Mouse (Mus musculus): ENCODE data around the gene Emc7. TPM values are rescaled to one million over a fixed set of nuclear protein-coding genes. Genes with fewer than 3 reads are reported as not detected.

Emc7 gene
- polyA plus RNA-seq, 2 experiments: 11.7 to 18.3 TPM

GRCm38 (mm10) chr2:112474997-112475724 lies 20.4 kb downstream of the Emc7 start:
- Histone ChIP-seq H3K4me2 (replicated peaks; ENCODE audit: low read depth, low read length, severe bottlenecking) (no peak overlapping the region), H3K4me1 (ENCODE audit: control insufficient read depth, insufficient read depth, low read length) (no peaks in the 10 kb centered on the region), H3K9me3 (ENCODE audit: control insufficient read depth, low read length) (no peaks in the 10 kb centered on the region), H3K36me3 (ENCODE audit: control insufficient read depth, insufficient read depth, low read length) (0 out of 2 replicates have a peak, but pooled peaks cover under 1% of the 10 kb centered on the region), H3K27ac (replicated peaks; ENCODE audit: low read depth, low read length) (no peak overlapping the region), H3K4me3 (replicated peaks; ENCODE audit: low read length) (no peak overlapping the region), H3K27me3 (ENCODE audit: control insufficient read depth, insufficient read depth, low read length) (no peaks in the 10 kb centered on the region), H3K9ac (ENCODE audit: low read depth, low read length, severe bottlenecking) (no peak overlapping the region)
- ATAC-seq (ENCODE audit: low FRiP score, low read depth) (no peak), DNase-seq (ENCODE audit: low spot score) (no peak)
- WGBS: 75% methylated on average over 5 of the region's 5 CpGs
- TF ChIP-seq POLR2A (IDR thresholded peaks at IDR 0.05; ENCODE audit: borderline replicate concordance, extremely low read depth, insufficient read depth, insufficient read length): no peak

DNA sequence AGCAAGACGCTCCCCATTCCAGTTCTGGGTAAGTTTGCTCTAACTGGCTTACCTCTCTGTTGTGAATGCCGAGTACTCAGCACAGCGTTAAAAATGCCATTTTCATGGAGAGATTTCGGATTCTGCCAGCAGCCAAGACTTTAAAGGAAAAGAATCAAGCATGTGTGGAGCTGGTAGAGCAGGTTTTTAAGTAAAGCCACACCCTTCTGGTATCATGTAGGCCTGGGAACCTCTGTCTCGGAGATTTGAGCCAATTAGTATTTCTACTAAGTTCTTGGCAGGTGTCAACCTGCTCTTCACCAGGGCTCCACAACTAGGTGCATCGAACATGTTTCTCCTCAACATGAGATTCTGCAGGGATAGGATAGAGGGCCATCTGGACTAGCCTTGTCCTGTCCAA lies 21.8 kb downstream of the Emc7 start:
- no peaks in the 10 kb centered on the region for H3K9me3 ChIP-seq (ENCODE audit: control insufficient read depth, low read length)
- no peaks in the 10 kb centered on the region for H3K27me3 ChIP-seq (ENCODE audit: control insufficient read depth, insufficient read depth, low read length)
- H3K9ac ChIP-seq (ENCODE audit: low read depth, low read length, severe bottlenecking): no peak overlapping the region
- no peak for TF ChIP-seq POLR2A (IDR thresholded peaks at IDR 0.05; ENCODE audit: borderline replicate concordance, extremely low read depth, insufficient read depth, insufficient read length)
- no peak for ATAC-seq (ENCODE audit: low FRiP score, low read depth)
- no peak for DNase-seq (ENCODE audit: low spot score)
- H3K36me3 ChIP-seq (ENCODE audit: control insufficient read depth, insufficient read depth, low read length): no peaks in the 10 kb centered on the region
- H3K27ac ChIP-seq (replicated peaks; ENCODE audit: low read depth, low read length): no peak overlapping the region
- no peak overlapping the region for H3K4me2 ChIP-seq (replicated peaks; ENCODE audit: low read depth, low read length, severe bottlenecking)
- no peak overlapping the region for H3K4me3 ChIP-seq (replicated peaks; ENCODE audit: low read length)
- 71% methylated on average over 6 of the region's 6 CpGs for WGBS
- no peaks in the 10 kb centered on the region for H3K4me1 ChIP-seq (ENCODE audit: control insufficient read depth, insufficient read depth, low read length)

- Histone ChIP-seq H3K27me3 (ENCODE audit: control insufficient read depth, insufficient read depth, low read length) (no peaks in the 10 kb centered on the region), H3K9ac (ENCODE audit: low read depth, low read length, severe bottlenecking) (no peak within 1 kb of the TSS), H3K36me3 (ENCODE audit: control insufficient read depth, insufficient read depth, low read length) (no peaks in the 10 kb centered on the region), H3K4me2 (replicated peaks; ENCODE audit: low read depth, low read length, severe bottlenecking) (no peak within 1 kb of the TSS), H3K27ac (replicated peaks; ENCODE audit: low read depth, low read length) (no peak within 1 kb of the TSS), H3K4me1 (ENCODE audit: control insufficient read depth, insufficient read depth, low read length) (no peaks in the 10 kb centered on the region), H3K4me3 (replicated peaks; ENCODE audit: low read length) (no peak within 1 kb of the TSS), H3K9me3 (ENCODE audit: control insufficient read depth, low read length) (no peaks in the 10 kb centered on the region)
- no peak for ATAC-seq (ENCODE audit: low FRiP score, low read depth)
- DNase-seq (ENCODE audit: low spot score): no peak
- 94% methylated on average over 5 of the region's 5 CpGs for WGBS
- TF ChIP-seq POLR2A (IDR thresholded peaks at IDR 0.05; ENCODE audit: borderline replicate concordance, extremely low read depth, insufficient read depth, insufficient read length): no peak
Observed at GRCm38 (mm10) chr2:112480669-112481068, 25.9 kb downstream of the Emc7 start, which contains the start of gene Chrm5. Chrm5 (minus strand) TSS chr2:112480769.

- H3K27ac ChIP-seq (replicated peaks; ENCODE audit: low read depth, low read length): no peak overlapping the region
- H3K4me3 ChIP-seq (replicated peaks; ENCODE audit: low read length): no peak overlapping the region
- no peaks in the 10 kb centered on the region for H3K4me1 ChIP-seq (ENCODE audit: control insufficient read depth, insufficient read depth, low read length)
- H3K4me2 ChIP-seq (replicated peaks; ENCODE audit: low read depth, low read length, severe bottlenecking): no peak overlapping the region
- WGBS: 2% methylated on average over 2 of the region's 2 CpGs
- H3K9me3 ChIP-seq (ENCODE audit: control insufficient read depth, low read length): no peaks in the 10 kb centered on the region
- DNase-seq (ENCODE audit: low spot score) (peak; percentile 76), ATAC-seq (ENCODE audit: low FRiP score, low read depth) (peak; percentile 73)
- no peak overlapping the region for H3K9ac ChIP-seq (ENCODE audit: low read depth, low read length, severe bottlenecking)
- no peaks in the 10 kb centered on the region for H3K27me3 ChIP-seq (ENCODE audit: control insufficient read depth, insufficient read depth, low read length)
- TF ChIP-seq POLR2A (IDR thresholded peaks at IDR 0.05; ENCODE audit: borderline replicate concordance, extremely low read depth, insufficient read depth, insufficient read length): no peak
- H3K36me3 ChIP-seq (ENCODE audit: control insufficient read depth, insufficient read depth, low read length): no peaks in the 10 kb centered on the region
Observed at GRCm38 (mm10) chr2:112481564-112481963, 26.8 kb downstream of the Emc7 start.

GRCm38 (mm10) chr2:112482533-112483333 lies 27.9 kb downstream of the Emc7 start:
- no peak for TF ChIP-seq POLR2A (IDR thresholded peaks at IDR 0.05; ENCODE audit: borderline replicate concordance, extremely low read depth, insufficient read depth, insufficient read length)
- no peaks in the 10 kb centered on the region for H3K9me3 ChIP-seq (ENCODE audit: control insufficient read depth, low read length)
- 70% methylated on average over 5 of the region's 5 CpGs for WGBS
- no peak overlapping the region for H3K4me3 ChIP-seq (replicated peaks; ENCODE audit: low read length)
- no peaks in the 10 kb centered on the region for H3K4me1 ChIP-seq (ENCODE audit: control insufficient read depth, insufficient read depth, low read length)
- H3K27ac ChIP-seq (replicated peaks; ENCODE audit: low read depth, low read length): no peak overlapping the region
- no peak; the same call in 1 of the 2 replicates for ATAC-seq (ENCODE audit: low FRiP score, low read depth)
- H3K4me2 ChIP-seq (replicated peaks; ENCODE audit: low read depth, low read length, severe bottlenecking): no peak overlapping the region
- no peak overlapping the region for H3K9ac ChIP-seq (ENCODE audit: low read depth, low read length, severe bottlenecking)
- H3K27me3 ChIP-seq (ENCODE audit: control insufficient read depth, insufficient read depth, low read length): no peaks in the 10 kb centered on the region
- no peaks in the 10 kb centered on the region for H3K36me3 ChIP-seq (ENCODE audit: control insufficient read depth, insufficient read depth, low read length)
- DNase-seq (ENCODE audit: low spot score): no peak
